Mouse (Mus musculus) ES-E14 (cell line): ENCODE results near the gene Smndc1.

ENCODE experiments used
- CHD2 ChIP-seq: IDR thresholded peaks from 2 replicates; pipeline ENCODE4 v1.6.1; 2014; ENCODE audit warnings: mild to moderate bottlenecking, low read depth, low read length, inconsistent platforms
- HCFC1 ChIP-seq: IDR thresholded peaks from 2 replicates; pipeline ENCODE4 v1.6.1; 2012; ENCODE audit warnings: low read length, inconsistent platforms, borderline replicate concordance; ENCODE audit not compliant: insufficient read depth
- MAFK ChIP-seq: IDR thresholded peaks from 2 replicates; pipeline ENCODE4 v1.6.1; 2014; ENCODE audit warnings: mild to moderate bottlenecking, low read depth, low read length, inconsistent platforms; ENCODE audit not compliant: insufficient read depth
- ZC3H11A ChIP-seq: IDR thresholded peaks from 2 replicates; pipeline ENCODE4 v1.6.1; 2012; ENCODE audit warnings: low read depth, mild to moderate bottlenecking, inconsistent platforms, low read length, borderline replicate concordance

GRCm38 (mm10) chr19:53340423-53340822 lies 50.0 kb downstream of the Smndc1 start:
- TF ChIP-seq HCFC1 (no peak), ZC3H11A (no peak), CHD2 (no peak), MAFK (no peak)
